Mouse (Mus musculus) small intestine, adult 10 weeks (tissue): Measurements from ENCODE around the gene Efcab14. TPM values are rescaled to one million over a fixed set of nuclear protein-coding genes. Genes with fewer than 3 reads are reported as not detected.

Source experiments
- polyA plus RNA-seq: library from polyadenylated mRNA; stranded (reverse); fragments of 350-450 nt; fragmentation: Illumina TruSeq; extraction: RNeasy Lipid Tissue Mini Kit (QIAGEN cat#74804); gene quantifications from one replicate; pipeline ENCODE4 v1.2.3, GENCODE M21; 2014; ENCODE audit warnings: low replicate concordance

Gene Efcab14
- 103 TPM for polyA plus RNA-seq

DNA sequence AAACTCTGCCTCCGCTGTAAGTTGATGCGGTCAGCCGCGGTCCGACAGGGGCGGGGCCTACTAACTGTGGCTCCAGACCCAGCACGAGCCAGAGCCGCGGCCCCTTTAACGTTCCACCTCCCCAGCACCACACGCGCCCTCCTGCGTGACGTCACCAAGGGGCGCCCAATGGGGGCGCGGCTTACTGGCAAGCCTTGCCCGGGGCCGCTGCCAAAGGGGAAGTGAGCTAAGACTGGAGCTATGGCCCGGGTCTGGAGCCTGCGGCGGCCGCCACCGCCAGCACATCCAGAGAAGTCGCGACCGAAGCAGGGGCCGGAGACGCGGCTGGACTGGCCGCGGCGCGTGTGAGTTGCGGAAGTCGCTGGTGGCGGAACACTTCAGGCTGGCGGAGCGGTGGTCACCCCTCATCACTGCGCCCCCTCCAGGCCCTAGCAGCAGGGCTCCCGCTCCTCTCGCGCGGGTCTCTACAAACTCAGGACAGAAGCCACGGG lies at the start of gene Efcab14:
Gene Efcab14, plus strand, starts transcription at position 194 of the 491 bp plus-strand sequence.

GRCm38 (mm10) chr4:115780918-115781317 lies 43.4 kb downstream of the Efcab14 start, which contains the start of gene Tex38:
Gene Tex38, minus strand, starts transcription at chr4:115781018.

GRCm38 (mm10) chr4:115784769-115785510 lies 47.4 kb downstream of the Efcab14 start, which contains the start of gene Atpaf1:
Gene Atpaf1, plus strand, starts transcription at chr4:115784812.

Other genes starting within 250 kb of the Efcab14 start
- not detected for gene Cyp4a14, start 241.6 kb upstream of the Efcab14 start, polyA plus RNA-seq
- 16.8 TPM for gene Cyp4a10, start 219.5 kb upstream of the Efcab14 start, polyA plus RNA-seq
- gene Cyp4a31, start 174.1 kb upstream of the Efcab14 start, polyA plus RNA-seq: 0.19 TPM
- 0.71 TPM for gene Cyp4a32, start 136.8 kb upstream of the Efcab14 start, polyA plus RNA-seq
- gene Cyp4b1, start 90.0 kb upstream of the Efcab14 start, polyA plus RNA-seq: 99.5 TPM
- not detected for gene Tex38, start 43.3 kb downstream of the Efcab14 start, polyA plus RNA-seq
- 166 TPM for gene Atpaf1, start 47.1 kb downstream of the Efcab14 start, polyA plus RNA-seq
- 25.4 TPM for gene Mob3c, start 90.3 kb downstream of the Efcab14 start, polyA plus RNA-seq
- 10.1 TPM for gene Mknk1, start 101.5 kb downstream of the Efcab14 start, polyA plus RNA-seq
- not detected for gene Kncn, start 146.7 kb downstream of the Efcab14 start, polyA plus RNA-seq
- not detected for gene 6430628N08Rik, start 152.9 kb downstream of the Efcab14 start, polyA plus RNA-seq
- gene Dmbx1, start 202.2 kb downstream of the Efcab14 start, polyA plus RNA-seq: not detected